Mouse (Mus musculus) neutrophil, adult 5-6 weeks (primary cell): ENCODE measurements around the gene Stk32b. TPM values are rescaled to one million over a fixed set of nuclear protein-coding genes. Genes with fewer than 3 reads are reported as not detected.

Experiments
- ATAC-seq: fragments of 151-379, 151-347 bp; 2 replicates; pipeline ENCODE4 v1.8.0; 2017; ENCODE audit warnings: mild to moderate bottlenecking, moderate TSS enrichment; ENCODE audit not compliant: insufficient number of reproducible peaks, poor library complexity, low FRiP score, severe bottlenecking; ENCODE audit errors: extremely low read depth
- total RNA-seq: library from RNA; stranded (forward); fragments of 200-1000 nt; gene quantifications from 2 replicates; pipeline ENCODE4 v1.2.3, GENCODE M21; 2017

Stk32b gene
- total RNA-seq, 1 experiment from 2014 or later, result 0.23 TPM

DNA sequence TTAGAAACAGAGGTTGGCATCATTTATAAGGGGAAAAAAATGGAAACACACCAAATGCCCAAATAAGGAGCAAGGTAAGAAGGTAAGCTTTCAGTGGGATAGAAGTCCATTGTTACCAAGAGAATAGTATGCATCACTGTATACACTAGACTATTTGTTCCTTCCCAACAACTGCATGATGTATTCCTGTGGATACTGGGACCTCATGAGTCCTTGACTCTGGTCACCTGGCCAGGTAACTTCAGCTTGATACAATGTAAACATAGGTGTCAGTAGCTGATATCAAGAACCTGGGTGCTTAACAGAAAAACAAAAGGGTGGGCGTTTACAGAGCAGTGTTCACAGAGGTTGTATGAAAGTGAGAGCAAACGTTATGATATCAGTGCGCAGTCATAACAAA, 24.2 kb downstream of the Stk32b start:
- ATAC-seq, result no peak

DNA sequence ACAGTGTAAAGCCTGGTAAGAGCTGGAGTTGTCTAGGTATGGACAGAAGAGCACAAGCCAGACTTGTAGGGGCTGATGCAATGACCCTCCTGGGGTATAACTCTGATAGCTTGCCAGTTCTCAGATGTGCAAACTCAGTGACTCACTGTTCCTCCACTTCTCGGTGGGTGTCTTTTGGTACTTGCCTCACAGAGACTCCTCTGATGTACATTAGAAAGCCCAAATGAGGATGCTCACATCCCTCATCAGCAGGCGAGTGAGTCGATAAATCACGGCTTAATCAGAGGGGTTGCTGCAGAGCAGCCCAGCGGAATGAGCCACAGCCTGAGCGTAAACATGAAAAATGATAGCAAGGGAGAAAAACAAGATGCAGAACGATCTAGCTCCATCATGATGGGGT, 46.2 kb downstream of the Stk32b start:
- no peak for ATAC-seq

GRCm38 (mm10) chr5:37664962-37665361, 52.0 kb downstream of the Stk32b start:
- no peak for ATAC-seq

DNA sequence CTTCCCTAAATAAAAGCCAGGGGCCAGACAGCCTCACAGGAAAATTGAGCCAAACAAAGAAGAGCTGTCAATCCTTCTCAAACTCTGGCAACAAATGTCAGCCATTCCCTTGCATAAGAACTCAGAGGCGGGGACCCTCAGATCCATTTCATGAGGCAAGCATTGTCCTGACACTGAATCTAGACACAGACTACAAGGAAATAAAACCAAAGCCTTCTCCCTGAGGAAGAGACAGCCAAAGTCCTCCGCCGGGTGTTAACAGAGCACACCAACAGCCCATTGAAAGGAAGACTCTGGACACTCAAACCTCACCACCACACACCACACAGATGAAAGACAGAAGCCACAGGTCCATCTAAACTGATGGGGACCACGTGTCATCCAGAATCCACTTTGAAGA, 57.8 kb downstream of the Stk32b start:
- no peak for ATAC-seq

GRCm38 (mm10) chr5:37657741-37658140, 59.2 kb downstream of the Stk32b start:
- no peak for ATAC-seq

DNA sequence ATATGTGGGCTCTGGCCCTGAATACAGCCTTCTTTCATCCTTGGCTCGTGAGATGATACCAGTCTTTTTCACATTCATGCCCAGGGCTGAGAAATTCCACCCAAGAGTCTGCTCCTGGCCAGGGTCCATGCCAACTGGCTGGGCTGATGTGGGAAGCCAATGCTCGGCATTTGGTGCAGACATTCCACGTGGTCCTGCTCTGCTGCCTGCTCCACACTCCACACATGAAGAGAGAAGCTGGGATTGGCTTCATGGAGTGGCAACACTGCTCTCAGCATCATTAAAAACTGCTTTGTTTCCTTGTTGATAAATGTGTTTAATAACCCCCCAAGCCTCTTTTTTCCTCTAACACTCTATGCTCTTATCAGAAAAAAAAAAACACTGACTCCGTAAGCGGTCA, 61.8 kb downstream of the Stk32b start:
- no peak for ATAC-seq

GRCm38 (mm10) chr5:37650681-37651211, 66.2 kb downstream of the Stk32b start:
- ATAC-seq, result no peak

DNA sequence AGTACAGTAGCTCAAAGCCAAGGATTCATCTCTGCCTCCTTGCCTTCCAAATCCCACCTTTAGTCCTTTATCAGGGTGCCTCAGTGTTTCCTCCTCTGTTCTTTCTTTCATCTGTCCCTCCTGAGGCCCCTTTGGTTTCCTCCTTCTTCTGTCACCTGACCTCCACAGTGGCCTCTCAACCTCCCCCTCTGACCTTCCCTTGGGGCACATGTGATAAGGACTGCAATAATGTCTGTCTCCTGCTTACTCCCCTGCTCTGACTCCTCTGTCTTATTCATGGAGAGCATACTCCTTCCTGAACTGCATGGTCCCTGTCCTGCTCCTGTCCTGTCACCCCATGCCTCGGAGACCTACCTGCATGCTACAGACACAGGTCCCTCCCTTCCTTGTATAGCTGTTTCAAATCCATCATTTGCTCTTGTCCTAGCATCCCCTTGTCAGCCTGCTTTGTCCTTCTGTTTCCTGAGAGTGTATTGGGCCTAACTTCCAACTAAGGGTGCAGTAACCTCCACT, 66.8 kb downstream of the Stk32b start:
- no peak for ATAC-seq

DNA sequence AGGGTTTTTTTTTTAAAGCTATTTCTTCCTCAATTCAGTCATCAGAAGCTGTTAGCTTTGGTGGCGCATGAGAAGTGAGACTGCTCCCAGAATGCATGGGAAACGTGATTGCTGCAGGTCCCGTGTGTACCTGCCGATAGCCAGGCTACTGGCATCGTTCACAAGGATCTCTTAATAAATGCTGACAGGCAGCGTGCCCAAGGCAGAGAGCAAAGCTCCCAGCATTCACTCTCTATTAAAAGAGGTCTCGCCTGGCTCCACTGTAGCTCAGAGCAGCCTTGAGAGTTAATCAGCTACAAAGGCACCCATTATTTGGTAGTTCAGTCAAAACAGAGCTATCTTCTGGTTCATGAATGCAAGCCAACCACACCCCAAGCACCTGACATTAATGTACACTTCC, 72.9 kb downstream of the Stk32b start:
- ATAC-seq, result no peak

- ATAC-seq, result no peak
Observed at GRCm38 (mm10) chr5:37642486-37642885, 74.5 kb downstream of the Stk32b start.

DNA sequence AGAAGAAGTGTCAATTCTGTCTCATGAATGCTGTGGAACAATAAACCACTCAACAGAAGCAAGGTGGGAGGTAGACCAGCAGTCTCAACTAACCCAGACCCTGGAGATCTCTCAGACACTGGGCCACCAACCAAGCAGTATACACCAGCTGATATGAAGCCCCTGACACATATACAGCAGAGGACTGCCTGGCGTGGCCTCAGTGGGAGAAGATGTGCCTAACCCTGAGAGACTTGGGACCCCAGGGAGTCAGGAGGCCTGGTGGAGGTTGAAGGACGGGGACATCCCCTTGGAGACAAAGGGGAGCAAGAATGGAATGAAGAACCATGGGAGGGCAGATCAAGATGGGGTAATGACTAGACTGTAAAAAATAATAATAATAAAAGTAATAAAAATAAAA, 82.2 kb downstream of the Stk32b start:
- no peak for ATAC-seq

- no peak for ATAC-seq
Observed at GRCm38 (mm10) chr5:37627437-37628163, 89.4 kb downstream of the Stk32b start.

GRCm38 (mm10) chr5:37611874-37612273, 105.1 kb downstream of the Stk32b start:
- no peak for ATAC-seq

DNA sequence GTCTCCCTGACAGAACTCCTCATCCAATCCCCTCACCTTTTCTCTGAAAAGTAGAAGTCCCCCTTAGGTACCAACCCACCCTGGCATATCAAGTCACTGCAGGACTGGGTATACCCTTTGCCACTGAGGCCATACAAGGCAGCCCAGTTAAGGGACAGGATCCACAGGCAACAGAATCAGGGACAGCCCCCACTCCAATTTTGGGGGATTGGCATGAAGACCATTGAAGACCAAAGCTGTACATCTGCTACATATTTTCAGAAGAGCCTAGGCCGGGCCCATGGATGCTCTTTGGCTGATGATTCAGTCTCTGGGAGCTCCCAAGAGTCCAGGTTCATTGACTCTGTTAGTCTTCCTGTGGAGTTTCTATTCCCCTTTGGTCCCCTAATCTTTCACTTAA, 117.4 kb downstream of the Stk32b start:
- ATAC-seq, result no peak

GRCm38 (mm10) chr5:37598271-37598670, 118.7 kb downstream of the Stk32b start:
- no peak for ATAC-seq

GRCm38 (mm10) chr5:37592411-37592810, 124.6 kb downstream of the Stk32b start:
- ATAC-seq, result no peak

- no peak for ATAC-seq
Observed at GRCm38 (mm10) chr5:37587861-37588260, 129.1 kb downstream of the Stk32b start.

GRCm38 (mm10) chr5:37586071-37586470, 130.9 kb downstream of the Stk32b start:
- ATAC-seq, result no peak

- ATAC-seq, result no peak
Observed at GRCm38 (mm10) chr5:37575427-37575826, 141.5 kb downstream of the Stk32b start.

DNA sequence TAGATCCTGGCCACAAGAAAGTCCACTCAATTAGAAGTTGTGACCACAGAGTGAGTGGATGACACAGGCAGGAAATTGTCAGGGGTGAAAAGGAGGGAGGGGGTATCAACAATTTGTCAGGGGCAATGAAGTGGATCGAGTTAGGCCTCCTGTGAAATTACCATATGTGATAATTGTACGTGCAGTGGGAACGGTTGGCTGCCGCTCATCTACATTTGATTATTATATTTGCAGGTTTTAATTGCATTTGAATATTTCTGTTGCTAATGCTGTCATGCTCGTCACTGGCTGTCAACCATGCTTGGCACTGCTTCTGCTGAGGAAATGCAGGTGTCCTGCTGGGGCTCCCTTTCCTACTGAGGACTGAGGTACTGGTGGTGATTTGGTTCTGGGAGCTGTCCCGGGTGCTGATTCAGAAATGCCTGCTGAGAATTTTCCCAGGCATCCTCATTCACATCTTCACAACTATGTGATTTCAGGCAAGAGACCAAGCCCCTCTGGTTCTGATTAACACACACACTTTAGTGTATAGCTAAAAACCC, 159.6 kb downstream of the Stk32b start:
- ATAC-seq, result no peak
